Mouse (Mus musculus) central nervous system, embryonic 14 days (tissue): Measurements from ENCODE around the gene Cep70. TPM values are rescaled to one million over a fixed set of nuclear protein-coding genes. Genes with fewer than 3 reads are reported as not detected.

Experiments used
- polyA plus RNA-seq: library from polyadenylated mRNA; depleted of rRNA; stranded (reverse); fragments of >200 nt; gene quantifications from 2 replicates; pipeline ENCODE4 v1.2.3, GENCODE M21; 2012; rRNA removed

Gene Cep70
- polyA plus RNA-seq: 36.4 and 40.8 TPM in 2 replicates

GRCm38 (mm10) chr9:99243190-99243894, at the start of gene Cep70:
TSS of gene Cep70 (plus strand) at chr9:99243367.

GRCm38 (mm10) chr9:99237139-99237538, 6.0 kb upstream of the Cep70 start, which contains the start of gene Faiml:
TSS of gene Faiml (minus strand) at chr9:99237239.

Other genes with a start within 250 kb of the Cep70 start
- 0.04 TPM in 1 of 2 replicates, not detected in the other for gene Gm1123, start 207.7 kb upstream of the Cep70 start, polyA plus RNA-seq
- gene Pik3cb, start 102.7 kb upstream of the Cep70 start, polyA plus RNA-seq: 7.3 and 8.4 TPM in 2 replicates
- gene Faiml, start 6.1 kb upstream of the Cep70 start, polyA plus RNA-seq: not detected in 2 replicates
- gene Esyt3, start 115.2 kb downstream of the Cep70 start, polyA plus RNA-seq: 0.48 and 0.70 TPM in 2 replicates
- 58.1 and 68.4 TPM in 2 replicates for gene Mras, start 194.0 kb downstream of the Cep70 start, polyA plus RNA-seq
- 0.39 and 0.68 TPM in 2 replicates for gene Nme9, start 208.1 kb downstream of the Cep70 start, polyA plus RNA-seq